ENCODE assay signal across 8 mouse cellular contexts in genomic region chr13:42049774-42050125, GRCm38 (mm10). TPM values are rescaled to one million over a fixed set of nuclear protein-coding genes. Genes with fewer than 3 reads are reported as not detected.
DNase-seq lines count a peak whose midpoint lies in the region; ATAC-seq lines count a peak whose summit lies in the region.

No protein-coding gene starts in this region.

- WGBS in heart, embryonic 10.5 days = 2% methylated on average over 8 of the region's 8 CpGs
- WGBS in forebrain, embryonic 10.5 days = 3% methylated on average over 8 of the region's 8 CpGs
- 2% methylated on average over 8 of the region's 8 CpGs for WGBS in liver, embryonic 12.5 days (ENCODE audit: insufficient replicate concordance)

- H3K9me3 ChIP-seq in heart, embryonic 10.5 days = no peaks in the 10 kb centered on the region
- no peaks in the 10 kb centered on the region for H3K9me3 ChIP-seq in forebrain, embryonic 10.5 days
- H3K9me3 ChIP-seq in liver, embryonic 12.5 days (replicated peaks) = no peaks in the 10 kb centered on the region

- H3K27ac ChIP-seq in heart, embryonic 10.5 days = peak overlapping the region; percentile 98
- H3K27ac ChIP-seq in forebrain, embryonic 10.5 days = peak overlapping the region; percentile 94
- peak overlapping the region; percentile 53 for H3K27ac ChIP-seq in liver, embryonic 12.5 days

- peaks cover 10% of the 10 kb centered on the region; the same call in 1 of the 2 replicates for H3K4me1 ChIP-seq in heart, embryonic 10.5 days
- H3K4me1 ChIP-seq in forebrain, embryonic 10.5 days = peaks cover 41% of the 10 kb centered on the region
- peaks cover 30% of the 10 kb centered on the region for H3K4me1 ChIP-seq in liver, embryonic 12.5 days

- ATAC-seq in liver, embryonic 12.5 days = no peak

- no peaks in the 10 kb centered on the region for H3K27me3 ChIP-seq in heart, embryonic 10.5 days (ENCODE audit: insufficient read depth, poor library complexity, severe bottlenecking)
- H3K27me3 ChIP-seq in forebrain, embryonic 10.5 days (ENCODE audit: poor library complexity, severe bottlenecking) = no peaks in the 10 kb centered on the region
- no peaks in the 10 kb centered on the region; the same call in 1 of the 2 replicates for H3K27me3 ChIP-seq in liver, embryonic 12.5 days (replicated peaks)

- peak overlapping the region; percentile 98 for H3K4me2 ChIP-seq in liver, embryonic 12.5 days

- H3K4me3 ChIP-seq in heart, embryonic 10.5 days = peak overlapping the region; percentile 97
- peak overlapping the region; percentile 90 for H3K4me3 ChIP-seq in forebrain, embryonic 10.5 days
- peak overlapping the region; percentile 91 for H3K4me3 ChIP-seq in liver, embryonic 12.5 days

- no peaks in the 10 kb centered on the region for H3K36me3 ChIP-seq in heart, embryonic 10.5 days
- H3K36me3 ChIP-seq in forebrain, embryonic 10.5 days (replicated peaks) = no peaks in the 10 kb centered on the region
- H3K36me3 ChIP-seq in liver, embryonic 12.5 days = no peaks in the 10 kb centered on the region

- peak overlapping the region; percentile 79 for H3K9ac ChIP-seq in liver, embryonic 12.5 days

- no peak for DNase-seq in heart, embryonic 10.5 days (ENCODE audit: low spot score)
- no peak for DNase-seq in heart, adult 8-10 months (ENCODE audit: low spot score)
- peak; percentile 38 for DNase-seq in 416B (ENCODE audit: low read depth)
- no peak for DNase-seq in forebrain, embryonic 10.5 days (ENCODE audit: extremely low spot score, low spot score)
- no peak for DNase-seq in natural killer cell, adult 2 months (ENCODE audit: low spot score in 2 of 2)
- DNase-seq in yolk sac, embryonic 10.5 days (ENCODE audit: low spot score) = no peak
- DNase-seq in gastrocnemius, postnatal 10 days = no peak

RNA-seq across cellular contexts. Expression of gene Hivep1, which starts 2.1 kb away (rescaled TPM):
- 7.5 and 8.2 TPM in 2 replicates for polyA plus RNA-seq in heart, embryonic 10.5 days (2016; fragmentation: Nextera tagmentation; extraction: Ambion mirVana)
- 10 to 100 TPM; 21.0 to 26.3 (median 25.3) TPM for total RNA-seq in heart, adult 8-10 months (2022)
- polyA plus RNA-seq in forebrain, embryonic 10.5 days (2016; fragmentation: Nextera tagmentation; extraction: Ambion mirVana) = 7.4 and 7.9 TPM in 2 replicates
- polyA plus RNA-seq in liver, embryonic 12.5 days (2016; fragmentation: Nextera tagmentation; extraction: Ambion mirVana) = 4.4 and 4.6 TPM in 2 replicates
- 10 to 100 TPM; 13.7 to 22.9 TPM for total RNA-seq in gastrocnemius, postnatal 10 days (2021)
